Mouse (Mus musculus) Patski (cell line): ENCODE measurements around the gene Gm28048. TPM values are rescaled to one million over a fixed set of nuclear protein-coding genes. Genes with fewer than 3 reads are reported as not detected.

Experiments used
- ATAC-seq: fragments of 100-300 bp; one replicate; pipeline ENCODE4 v1.8.0; 2021
- CTCF ChIA-PET: fragments of 350-600 bp; sonication (Branson Sonifier 250); formaldehyde crosslinking; loops from one replicate; lab custom pipeline; 2022; ENCODE audit warnings: inconsistent platforms; lab: Charles Lee
- POLR2A ChIA-PET: fragments of 350-600 bp; sonication (Branson Sonifier 250); formaldehyde crosslinking; loops from one replicate; lab custom pipeline; 2022; ENCODE audit warnings: antibody characterized with exemption, inconsistent platforms; lab: Charles Lee
- DNase-seq: peaks from one replicate; pipeline ENCODE4 v3.0.0-alpha.2; 2011; ENCODE audit warnings: low read depth, low spot score
- H3K27me3 ChIP-seq: fragments of 371-371 bp; one replicate; pipeline ENCODE4 v1.5.1; 2021
- CTCF ChIP-seq: fragments of 100-300 bp; IDR thresholded peaks from one replicate; pipeline ENCODE4 v1.5.1; 2021
- in situ Hi-C: fragments of 300-500 bp; cut with MboI; formaldehyde crosslinking; loops from 3 replicates; pipeline ENCODE4 v1.11.1; 2018; ENCODE audit warnings: low pct_unique_long_range_greater_than_20kb, mixed read lengths
- polyA plus RNA-seq: library from polyadenylated mRNA; unstranded; gene quantifications from one replicate; pipeline ENCODE4 v1.2.3, GENCODE M21; 2021

Gm28048 gene
- polyA plus RNA-seq, 1 experiment from 2014 or later = 14.7 TPM

GRCm38 (mm10) chr11:22848649-22849195 lies 133.2 kb downstream of the Gm28048 start:
- no peak for ATAC-seq
- CTCF ChIA-PET = interaction anchor here (1.1 kb wide), 1 partner anchor 12 kb away, joined by 3 read pairs; the partner anchor contains the start of gene B3gnt2
- no peak for TF ChIP-seq CTCF
- POLR2A ChIA-PET = interaction anchor here (1.3 to 1.7 kb wide), 2 partner anchors 10 to 17 kb away, joined by 4 to 5 read pairs; no protein-coding TSS in a partner anchor
- in situ Hi-C loops = no loop called here
- no peak for DNase-seq
- H3K27me3 ChIP-seq = no peaks in the 10 kb centered on the region

- peak; percentile 81 for ATAC-seq
- in situ Hi-C loops = no loop called here
- H3K27me3 ChIP-seq = no peaks in the 10 kb centered on the region
- DNase-seq = peak; percentile 85
- ChIA-PET CTCF (interaction anchor here (1.1 to 1.4 kb wide), 2 partner anchors 12 to 110 kb away, joined by 3 read pairs; partner anchors contain the start of gene B3gnt2), POLR2A (interaction anchor here (1.3 to 1.7 kb wide), 2 partner anchors 10 to 17 kb away, joined by 4 to 5 read pairs; no protein-coding TSS in a partner anchor)
- TF ChIP-seq CTCF = no peak
Observed at GRCm38 (mm10) chr11:22847732-22848648, 133.9 kb downstream of the Gm28048 start.

DNA sequence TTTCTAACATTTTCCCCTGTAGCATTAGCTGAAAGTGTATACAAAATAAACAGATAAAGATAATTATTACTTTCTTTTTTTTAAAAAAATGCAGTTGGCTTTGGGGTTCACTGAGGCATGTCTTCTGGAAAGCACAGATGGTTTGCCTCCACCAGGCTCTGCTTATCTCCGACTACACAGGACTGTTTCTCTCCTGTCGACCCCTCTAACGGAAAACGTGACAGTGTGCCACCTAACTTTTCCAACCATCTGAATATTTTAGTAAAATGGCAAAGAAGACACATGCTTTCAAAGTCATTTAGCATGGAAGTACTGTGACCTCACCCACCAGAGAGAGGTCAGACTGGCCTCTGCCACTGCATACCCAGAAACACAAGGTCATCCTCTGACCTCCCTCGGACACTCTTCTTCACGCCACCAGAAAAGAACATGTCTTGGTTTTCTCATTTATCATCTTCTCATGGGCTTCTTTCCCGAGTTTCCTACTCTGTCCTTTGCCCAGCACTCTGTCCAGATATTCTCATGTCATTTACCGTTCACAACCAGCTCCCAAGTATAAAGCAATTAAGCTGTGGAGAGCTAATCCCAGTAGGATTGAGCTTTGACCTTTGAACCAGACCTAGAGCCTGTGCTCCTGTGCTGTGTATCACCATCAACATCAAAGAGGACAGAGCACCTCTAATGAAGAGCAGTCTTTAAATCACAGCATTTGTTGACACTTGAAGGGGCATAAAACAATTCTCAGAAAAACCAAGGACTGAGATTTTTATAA lies 134.7 kb downstream of the Gm28048 start:
- ChIA-PET CTCF (interaction anchor here (1.4 to 2.3 kb wide), 3 partner anchors 11 to 110 kb away, joined by 3 to 6 read pairs (median 4); no protein-coding TSS in a partner anchor), POLR2A (interaction anchor here (1.1 kb wide), 1 partner anchor 11 kb away, joined by 3 read pairs; no protein-coding TSS in a partner anchor)
- no peaks in the 10 kb centered on the region for H3K27me3 ChIP-seq
- ATAC-seq (no peak), DNase-seq (no peak)
- in situ Hi-C loops = no loop called here
- no peak for TF ChIP-seq CTCF

DNA sequence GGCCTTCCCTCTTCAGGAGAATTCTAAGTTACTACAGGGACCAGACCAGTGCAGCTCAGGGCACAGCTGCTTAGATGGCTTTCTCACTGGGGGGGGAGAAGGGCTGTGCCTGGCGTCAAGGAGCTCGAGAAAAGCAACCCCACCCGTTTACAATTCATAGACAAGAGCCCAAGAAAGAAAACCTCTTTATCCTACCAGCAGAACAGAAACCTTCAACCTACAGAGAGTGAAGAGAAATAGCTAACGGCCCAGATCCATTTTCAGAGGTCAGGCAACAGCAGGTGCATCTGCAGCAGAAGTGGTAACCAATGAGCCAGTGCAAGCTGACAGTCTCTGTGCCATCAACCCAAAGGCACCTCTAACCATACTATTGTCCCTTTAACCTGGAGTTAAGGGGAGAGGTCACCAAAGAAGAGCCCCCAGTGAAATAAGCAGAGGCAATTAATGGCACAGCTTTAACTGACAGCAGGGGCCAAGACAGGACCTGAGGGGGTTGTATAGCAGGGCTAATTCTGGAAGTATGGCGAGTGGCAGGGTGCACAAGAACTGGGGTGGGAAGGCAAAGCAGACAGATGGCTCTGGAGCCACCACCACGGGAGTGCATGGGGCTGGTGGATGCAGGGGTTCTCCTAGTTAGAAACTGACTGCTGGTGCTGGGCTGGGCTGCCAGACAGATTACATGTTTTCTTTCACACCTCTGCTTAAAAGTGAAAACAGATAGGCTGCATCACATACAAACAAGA lies 135.6 kb downstream of the Gm28048 start:
- DNase-seq (no peak), ATAC-seq (no peak)
- ChIA-PET CTCF (interaction anchor here (1.0 to 2.3 kb wide), 6 partner anchors 9 to 111 kb away, joined by 3 to 6 read pairs (median 3); no protein-coding TSS in a partner anchor), POLR2A (interaction anchor here (1.1 kb wide), 1 partner anchor 12 kb away, joined by 3 read pairs; no protein-coding TSS in a partner anchor)
- H3K27me3 ChIP-seq = no peaks in the 10 kb centered on the region
- in situ Hi-C loops = no loop called here
- TF ChIP-seq CTCF = no peak

DNA sequence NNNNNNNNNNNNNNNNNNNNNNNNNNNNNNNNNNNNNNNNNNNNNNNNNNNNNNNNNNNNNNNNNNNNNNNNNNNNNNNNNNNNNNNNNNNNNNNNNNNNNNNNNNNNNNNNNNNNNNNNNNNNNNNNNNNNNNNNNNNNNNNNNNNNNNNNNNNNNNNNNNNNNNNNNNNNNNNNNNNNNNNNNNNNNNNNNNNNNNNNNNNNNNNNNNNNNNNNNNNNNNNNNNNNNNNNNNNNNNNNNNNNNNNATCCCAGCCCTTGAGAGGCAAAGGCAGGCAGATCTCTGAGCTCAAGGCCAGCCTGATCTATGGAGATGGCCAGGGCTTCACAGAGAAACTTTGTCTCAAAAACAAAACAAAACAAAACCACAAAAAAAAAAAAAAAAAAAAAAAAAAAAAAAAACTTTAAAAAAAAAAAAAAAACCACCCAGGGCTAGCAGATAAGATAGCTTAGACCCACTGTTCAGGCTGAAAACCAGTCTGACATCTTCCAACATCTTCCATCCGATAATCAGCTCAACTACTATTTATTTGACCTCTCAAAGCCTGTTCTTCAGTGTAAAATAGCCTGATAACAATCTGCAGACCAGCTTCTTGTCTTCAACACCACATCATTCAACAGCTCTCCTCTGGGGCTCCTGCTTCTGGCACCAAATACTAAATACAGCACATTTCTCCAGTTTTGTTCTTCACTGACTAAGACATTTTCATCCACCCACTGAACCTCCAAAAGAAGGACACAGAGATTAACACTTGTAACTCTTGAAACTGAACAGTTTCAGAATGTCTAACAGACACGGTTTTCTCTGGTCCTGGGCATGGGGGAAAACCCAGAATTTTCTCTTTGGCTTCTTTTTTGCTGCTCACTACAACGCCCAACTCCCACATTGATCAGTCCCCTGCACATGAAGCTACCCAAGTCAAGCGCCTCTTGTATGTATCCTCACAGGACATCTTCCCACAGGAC lies 136.9 kb downstream of the Gm28048 start:
- H3K27me3 ChIP-seq = no peaks in the 10 kb centered on the region
- in situ Hi-C loops = no loop called here
- TF ChIP-seq CTCF = no peak
- DNase-seq (no peak), ATAC-seq (no peak)
- ChIA-PET CTCF (interaction anchor here (0.9 to 2.3 kb wide), 6 partner anchors 10 to 111 kb away, joined by 3 to 6 read pairs (median 3); no protein-coding TSS in a partner anchor), POLR2A (interaction anchor here (0.6 to 0.8 kb wide), 3 partner anchors 112 to 231 kb away, joined by 3 to 4 read pairs (median 3); no protein-coding TSS in a partner anchor)

GRCm38 (mm10) chr11:22839456-22839855 lies 142.4 kb downstream of the Gm28048 start:
- CTCF ChIA-PET = interaction anchor here (1.0 to 1.4 kb wide), 2 partner anchors 9 to 11 kb away, joined by 3 to 4 read pairs; no protein-coding TSS in a partner anchor
- in situ Hi-C loops = no loop called here

GRCm38 (mm10) chr11:22838361-22838760 lies 143.5 kb downstream of the Gm28048 start:
- ChIA-PET CTCF (interaction anchor here (0.7 kb wide), 1 partner anchor 119 kb away, joined by 3 read pairs; no protein-coding TSS in a partner anchor), POLR2A (no interaction called here)
- ATAC-seq (no peak), DNase-seq (no peak)
- in situ Hi-C loops = no loop called here
- TF ChIP-seq CTCF = no peak
- no peaks in the 10 kb centered on the region for H3K27me3 ChIP-seq

More at GRCm38 (mm10) chr11:22839456-22839855, 142.4 kb downstream of the Gm28048 start:
- no peak for ATAC-seq
- TF ChIP-seq CTCF = no peak
- DNase-seq = no peak
- no peaks in the 10 kb centered on the region for H3K27me3 ChIP-seq
- POLR2A ChIA-PET = interaction anchor here (1.2 to 1.4 kb wide), 2 partner anchors 18 to 20 kb away, joined by 3 to 5 read pairs; no protein-coding TSS in a partner anchor

DNA sequence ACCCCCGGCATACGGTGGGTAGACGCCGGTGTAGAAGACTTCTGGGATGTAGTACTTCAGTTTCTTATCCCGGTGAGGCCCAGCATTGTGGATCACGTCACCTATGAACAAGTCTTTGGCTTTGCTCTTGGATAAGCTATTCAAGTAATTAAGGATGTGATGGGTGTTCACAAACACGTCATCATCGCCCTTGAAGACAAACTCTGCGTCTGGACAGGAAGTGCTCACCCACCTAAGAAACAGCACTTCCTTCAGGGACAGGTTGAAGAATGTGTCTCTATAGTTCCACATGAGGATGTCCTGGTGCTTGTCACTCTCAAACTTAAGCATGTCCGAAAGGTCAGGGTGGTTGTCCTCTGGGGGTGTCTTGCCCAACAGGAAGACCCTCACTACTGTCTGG lies 145.6 kb downstream of the Gm28048 start:
- no peak for DNase-seq
- ChIA-PET CTCF (no interaction called here), POLR2A (no interaction called here)
- in situ Hi-C loops = no loop called here
- H3K27me3 ChIP-seq = no peaks in the 10 kb centered on the region
- no peak for ATAC-seq
- TF ChIP-seq CTCF = no peak
